Mouse (Mus musculus): ENCODE measurements around the gene Txlng.
"Not testable (repeated sequence)": the region's sequence is repeated elsewhere in the genome, so short reads cannot be mapped to it uniquely, and the experiment has no call there.

Gene Txlng

DNA sequence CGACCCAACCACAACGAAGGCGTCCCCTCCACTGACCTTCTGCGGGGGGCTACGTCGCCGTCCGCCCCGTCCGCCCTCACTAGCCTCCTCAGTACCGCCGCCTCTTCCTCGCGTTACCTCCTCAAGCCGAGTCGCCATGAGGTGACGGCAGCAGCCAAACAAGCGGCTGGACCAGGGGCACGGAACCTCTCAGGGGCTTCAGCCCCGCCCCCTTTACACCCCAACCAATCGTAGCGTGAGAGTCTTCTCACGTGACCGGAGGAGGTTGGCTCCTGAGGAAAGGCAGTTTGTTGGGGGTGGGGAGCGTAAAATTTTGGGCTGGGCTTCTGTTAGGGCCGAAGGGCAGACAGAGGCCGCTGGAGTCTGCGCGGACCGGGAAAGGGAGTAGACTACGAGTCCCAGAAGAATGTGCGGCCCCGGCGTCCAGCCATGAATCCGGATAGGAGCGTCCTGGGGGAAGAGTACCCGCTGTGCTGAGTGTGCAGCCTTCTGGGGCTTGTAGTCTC is at the start of gene Txlng:
Gene Txlng (minus strand): TSS at position 252 of the 506 bp plus-strand sequence.
- peak; percentile 96 for DNase-seq (ENCODE audit: low spot score)

DNA sequence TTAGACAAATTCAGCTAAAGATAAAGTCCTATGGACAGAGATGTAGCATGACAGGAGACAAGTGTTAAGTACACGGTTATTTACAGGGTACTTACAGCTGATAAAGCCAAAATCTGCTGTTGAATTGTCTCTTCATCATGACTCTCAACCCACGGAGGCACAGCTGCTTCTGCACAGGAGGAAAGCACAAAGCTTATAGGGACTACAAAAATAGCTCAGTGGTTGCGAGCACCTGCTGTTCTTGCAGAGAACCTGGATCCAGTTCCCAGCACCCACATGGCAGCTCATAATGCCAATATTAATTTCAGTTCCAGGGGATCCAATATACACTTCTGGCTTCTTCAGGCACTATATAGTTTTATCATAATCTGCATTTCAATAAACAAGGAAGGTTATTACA is 49.0 kb upstream of the Txlng start:
- no peak for DNase-seq (ENCODE audit: low spot score)

DNA sequence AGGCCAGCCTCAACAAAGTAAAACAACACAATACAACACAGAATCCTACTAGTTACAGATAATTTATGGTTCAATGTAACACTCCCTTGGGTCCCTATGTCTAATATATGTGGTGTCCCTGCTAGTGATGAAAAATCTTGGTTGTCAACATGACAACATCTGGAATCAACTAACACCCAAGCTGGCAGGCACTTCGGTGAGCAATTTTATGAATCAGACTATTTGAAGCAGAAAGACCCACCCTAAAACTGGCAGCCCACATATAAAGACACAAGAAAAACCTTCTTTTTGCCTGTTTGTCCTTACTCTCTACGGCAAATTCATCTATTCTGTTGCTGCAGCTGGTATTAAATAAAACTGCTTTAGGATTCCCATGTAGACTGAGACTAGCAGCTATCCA is 44.5 kb upstream of the Txlng start:
- no peak for DNase-seq (ENCODE audit: low spot score)

DNA sequence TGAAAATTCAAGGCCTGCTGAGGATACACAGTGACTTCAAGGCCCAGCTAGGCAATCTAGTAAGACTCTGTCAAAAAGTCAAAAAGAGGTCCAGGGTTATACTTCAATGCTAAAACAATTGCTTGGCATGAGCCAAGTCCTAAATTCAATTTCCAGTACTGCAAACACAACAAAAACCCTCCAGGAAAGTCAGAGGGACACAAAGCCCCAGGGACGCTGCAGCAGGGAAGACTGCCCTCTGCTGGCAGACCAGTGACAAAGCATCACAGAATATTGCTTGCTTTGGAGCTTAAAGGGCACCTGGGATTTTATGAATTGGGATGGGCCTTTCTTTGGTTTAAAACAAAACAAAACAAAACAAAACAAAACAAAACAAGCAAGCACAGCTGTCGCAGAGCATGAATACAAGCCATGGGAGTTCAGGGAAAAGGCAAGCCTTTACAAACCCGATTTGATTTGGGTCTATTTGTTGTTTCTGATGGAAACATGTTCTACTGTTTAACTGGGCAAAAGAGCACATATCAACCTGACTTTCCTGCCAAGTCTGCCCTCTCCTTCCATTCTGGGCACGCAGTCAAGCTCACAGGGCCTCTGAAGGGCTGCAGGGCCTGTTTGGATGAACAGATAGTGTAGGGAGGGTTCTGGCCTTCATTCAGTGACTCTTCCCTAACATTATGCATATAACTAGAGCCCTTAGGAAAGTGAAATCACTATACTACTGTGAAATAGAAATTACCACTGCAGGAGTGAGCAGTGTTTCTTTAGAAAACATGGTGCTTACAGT is 42.7 kb upstream of the Txlng start:
- DNase-seq (ENCODE audit: low spot score) = peak; percentile 26

DNA sequence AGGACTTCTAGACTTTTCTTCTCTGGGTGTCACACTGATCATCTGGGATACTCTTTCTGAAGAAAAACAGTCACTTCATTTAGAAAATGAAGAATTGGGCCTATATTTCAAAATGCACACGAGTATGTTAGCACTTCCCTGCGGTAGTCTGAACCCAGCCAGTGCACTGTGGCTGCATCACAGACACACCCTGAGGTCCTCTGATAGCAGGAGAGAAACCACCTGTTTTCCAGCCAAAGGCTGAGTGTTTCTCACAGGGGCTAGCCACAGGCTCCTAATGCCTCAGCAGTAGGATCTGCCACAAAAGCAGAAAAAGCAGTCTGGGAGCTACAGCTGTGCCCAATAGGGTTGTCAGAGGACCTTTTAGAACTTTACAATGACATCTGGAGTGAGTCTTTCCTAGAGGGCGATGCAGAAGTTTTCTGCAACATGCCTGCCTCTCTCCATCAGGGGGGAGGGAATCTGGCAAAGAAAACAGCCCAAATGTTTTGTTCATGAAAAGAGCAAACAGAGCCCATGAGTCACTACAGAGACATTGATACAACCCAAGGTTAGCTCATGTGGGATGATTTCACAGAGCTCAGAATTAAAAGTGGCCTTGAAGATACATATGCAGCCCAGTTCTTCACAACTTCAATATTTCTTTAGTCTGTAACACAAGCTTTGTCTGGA is 39.2 kb upstream of the Txlng start:
- DNase-seq (ENCODE audit: low spot score) = no peak

DNA sequence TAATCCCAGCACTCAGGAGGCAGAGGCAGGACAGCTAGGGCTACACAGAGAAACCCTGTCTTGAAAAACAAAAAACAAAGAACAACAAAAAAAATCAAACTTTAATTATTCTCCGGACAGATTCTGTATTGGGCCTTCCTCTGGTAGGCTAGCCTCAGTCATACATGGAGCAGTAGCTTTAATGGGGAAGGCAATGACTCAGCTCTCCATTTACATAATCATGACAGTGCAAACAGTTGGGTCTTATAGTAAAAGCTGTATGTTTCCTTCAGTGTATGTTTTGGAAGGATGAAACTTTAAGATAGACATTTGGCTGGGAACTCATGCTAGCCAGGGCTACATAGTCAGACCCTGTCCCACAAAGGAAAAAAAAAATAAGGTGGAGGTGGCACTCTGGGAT is 19.4 kb upstream of the Txlng start:
- no peak for DNase-seq (ENCODE audit: low spot score)

DNA sequence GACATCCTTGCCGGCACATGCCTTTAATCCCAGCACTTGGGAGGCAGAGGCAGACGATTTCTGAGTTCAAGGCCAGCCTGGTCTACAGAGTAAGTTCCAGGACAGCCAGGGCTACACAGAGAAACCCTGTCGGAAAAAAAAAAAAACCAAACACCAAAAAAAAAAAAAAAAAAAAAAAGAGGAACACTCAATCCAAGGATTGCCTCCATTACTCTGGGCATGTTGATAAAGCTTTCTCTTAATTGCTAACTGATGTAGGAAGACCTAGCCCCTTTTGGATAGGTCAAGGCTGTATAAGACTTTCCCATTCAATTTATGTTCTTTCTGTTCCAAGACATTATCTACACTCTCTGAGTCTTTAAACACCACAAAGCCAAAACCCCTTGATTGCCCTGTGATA is 16.3 kb upstream of the Txlng start:
- DNase-seq (ENCODE audit: low spot score) = no peak

DNA sequence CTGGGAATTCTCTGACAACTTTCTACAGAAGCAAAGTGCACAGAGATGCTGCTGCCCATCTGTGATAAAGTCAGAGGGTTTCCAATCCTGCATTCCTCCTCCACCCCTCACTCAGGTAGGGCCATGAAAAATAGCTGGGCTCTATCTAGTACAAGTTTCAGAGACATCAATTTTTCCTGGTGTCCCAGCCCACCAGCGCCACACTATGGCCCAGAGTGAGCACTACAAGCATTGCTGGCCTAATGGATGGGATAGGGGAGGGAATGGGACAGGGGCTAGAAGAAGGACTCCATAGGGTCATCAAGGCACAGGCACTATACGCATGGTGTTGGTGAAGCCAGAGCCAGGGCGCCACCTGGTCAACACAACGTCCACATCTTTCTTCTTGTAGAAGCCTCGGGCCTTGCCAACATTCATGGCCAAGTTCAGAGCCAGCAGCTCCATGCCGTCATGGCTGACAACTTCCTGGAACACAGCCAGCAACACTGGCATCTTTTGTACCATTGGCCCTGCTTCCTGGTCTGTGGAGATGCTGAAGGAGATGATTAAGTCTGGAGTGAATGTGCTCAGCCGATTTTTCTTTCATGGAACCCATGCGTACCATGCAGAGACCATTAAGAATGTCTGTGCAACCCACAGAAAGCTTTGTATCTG is 15.3 kb upstream of the Txlng start:
- no peak for DNase-seq (ENCODE audit: low spot score)

DNA sequence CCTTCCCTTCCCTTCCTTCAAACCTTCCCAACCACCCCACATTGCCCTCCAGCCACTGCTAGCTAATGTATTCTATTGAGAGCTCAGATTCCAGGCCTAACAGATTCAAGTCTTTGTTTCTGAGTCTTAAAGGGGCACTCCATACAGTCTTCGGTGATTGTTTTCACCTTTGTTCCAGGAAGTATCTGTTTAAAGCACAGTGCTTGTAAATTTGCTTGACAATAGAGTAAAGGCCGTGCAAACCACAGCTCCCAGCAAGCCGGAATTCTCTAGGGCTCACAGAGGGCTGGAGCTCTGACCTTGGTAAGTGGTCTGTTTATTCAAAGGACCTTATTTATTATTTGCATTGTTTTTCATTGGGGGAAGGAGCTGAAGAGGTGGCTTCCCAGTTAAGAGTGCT is 2.8 kb upstream of the Txlng start:
- DNase-seq (ENCODE audit: low spot score) = peak; percentile 5

DNA sequence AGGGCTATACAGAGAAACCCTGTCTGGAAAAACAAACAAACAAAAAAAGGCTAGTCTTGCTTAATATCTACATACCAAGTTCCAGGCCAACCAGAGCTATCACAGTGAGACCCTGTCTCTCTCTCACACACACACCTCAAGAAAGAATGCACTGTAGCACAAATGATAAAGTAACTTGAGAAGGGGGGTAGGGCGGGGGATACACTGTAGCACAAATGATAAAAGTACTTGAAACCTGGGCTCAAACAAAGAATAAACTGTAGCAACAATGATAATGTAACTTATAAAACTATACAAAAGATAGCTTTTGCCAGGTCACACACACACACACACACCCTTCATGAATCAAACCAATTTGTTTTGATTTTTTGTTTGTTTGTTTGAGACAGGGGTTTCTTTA is 2.3 kb upstream of the Txlng start:
- DNase-seq (ENCODE audit: low spot score) = no peak

DNA sequence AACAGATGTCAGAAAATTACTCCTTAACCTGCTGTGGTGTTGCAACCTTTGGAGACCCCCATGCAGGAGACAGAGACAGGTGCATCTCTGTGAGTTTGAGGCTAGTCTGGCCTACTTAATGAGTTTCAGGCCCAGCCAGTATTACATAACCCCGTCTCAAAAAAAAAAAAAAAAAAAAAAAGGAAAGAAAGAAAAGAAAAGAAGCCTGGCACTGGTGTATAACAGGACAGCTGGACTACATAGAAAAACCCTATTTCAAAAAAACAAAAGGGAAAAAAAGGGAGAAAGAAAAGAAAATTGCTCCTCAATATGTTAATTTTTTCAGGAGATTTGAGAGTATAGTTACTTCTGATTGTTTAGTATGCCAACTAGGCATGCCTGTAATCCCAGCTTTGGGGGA is 1.8 kb upstream of the Txlng start:
- no peak for DNase-seq (ENCODE audit: low spot score)

DNA sequence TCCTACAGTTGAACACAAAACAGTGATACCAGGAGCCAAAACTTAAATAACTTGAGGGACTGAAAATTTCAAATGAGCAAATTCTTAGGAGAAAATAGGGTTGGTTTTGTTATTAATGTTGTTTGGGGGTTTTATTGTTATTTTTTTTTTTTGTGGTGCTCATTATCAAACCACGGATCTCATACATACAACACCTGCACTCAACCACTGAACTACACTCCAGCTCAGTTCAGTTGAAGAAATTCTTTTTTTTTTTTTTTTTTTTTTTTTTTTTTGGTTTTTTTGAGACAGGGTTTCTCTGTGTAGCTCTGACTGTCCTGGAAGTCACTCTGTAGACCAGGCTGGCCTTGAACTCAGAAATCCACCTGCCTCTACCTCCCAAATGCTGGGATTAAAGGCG is 1.1 kb upstream of the Txlng start:
- DNase-seq (ENCODE audit: low spot score) = not testable (repeated sequence)

DNA sequence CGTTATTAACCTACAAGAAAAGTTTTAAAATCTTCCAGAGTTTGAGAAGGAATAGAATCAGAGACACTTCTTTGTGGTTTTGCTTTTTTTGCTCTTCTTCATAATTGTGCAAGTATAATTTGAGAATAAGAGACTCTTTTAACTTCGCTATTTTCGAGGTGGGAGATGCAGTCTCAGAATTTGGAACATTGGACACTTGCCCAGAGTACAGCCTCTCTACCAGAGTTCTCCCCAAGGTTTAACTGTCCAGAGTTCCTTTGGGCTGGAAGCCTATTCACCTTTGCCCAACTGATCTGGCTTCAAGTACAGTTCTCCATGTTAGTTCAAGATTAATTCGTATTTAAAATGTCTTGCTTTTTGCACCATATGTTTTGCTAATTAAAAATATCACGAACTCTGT is 487 bp upstream of the Txlng start:
- no peak for DNase-seq (ENCODE audit: low spot score)

DNA sequence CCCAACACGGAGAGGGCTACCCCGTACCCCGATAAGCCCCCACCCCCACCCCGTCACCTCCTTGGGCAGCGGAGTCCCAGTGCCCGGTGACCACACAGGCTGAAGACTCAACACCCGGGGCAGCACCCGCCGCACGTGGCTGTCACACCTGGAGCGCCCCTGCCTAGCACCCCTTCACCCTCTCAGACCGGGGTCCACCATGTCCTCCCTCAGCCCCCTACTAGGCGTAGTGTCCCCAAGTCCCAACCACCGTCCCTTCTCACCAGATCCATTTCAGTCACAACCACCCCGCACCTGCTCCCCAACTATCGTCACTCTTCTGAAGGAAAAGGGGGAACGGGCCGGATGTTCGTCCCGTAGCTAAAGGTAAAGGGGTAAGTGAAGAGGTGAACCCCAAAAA is 471 bp downstream of the Txlng start:
- no peak for DNase-seq (ENCODE audit: low spot score)

DNA sequence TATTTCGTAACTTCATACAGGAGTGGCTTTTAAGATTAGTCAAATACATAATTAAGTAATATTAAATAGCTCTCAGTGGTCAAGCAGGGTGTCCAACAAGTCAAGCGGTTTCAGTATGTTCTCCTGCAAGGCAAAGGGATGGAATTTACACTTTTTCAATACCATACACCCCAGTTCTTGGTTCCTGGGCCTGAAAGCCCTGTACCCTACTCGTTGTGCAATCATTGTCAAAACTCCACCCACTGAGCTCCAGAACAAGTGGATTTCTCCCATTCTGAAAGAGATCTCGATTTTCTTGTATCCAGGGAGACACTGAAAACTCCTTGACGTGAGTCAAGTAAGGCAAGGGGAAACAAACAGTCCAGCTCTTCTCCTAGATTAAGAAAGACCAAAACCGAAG is 1.2 kb downstream of the Txlng start:
- DNase-seq (ENCODE audit: low spot score) = peak; percentile 6

DNA sequence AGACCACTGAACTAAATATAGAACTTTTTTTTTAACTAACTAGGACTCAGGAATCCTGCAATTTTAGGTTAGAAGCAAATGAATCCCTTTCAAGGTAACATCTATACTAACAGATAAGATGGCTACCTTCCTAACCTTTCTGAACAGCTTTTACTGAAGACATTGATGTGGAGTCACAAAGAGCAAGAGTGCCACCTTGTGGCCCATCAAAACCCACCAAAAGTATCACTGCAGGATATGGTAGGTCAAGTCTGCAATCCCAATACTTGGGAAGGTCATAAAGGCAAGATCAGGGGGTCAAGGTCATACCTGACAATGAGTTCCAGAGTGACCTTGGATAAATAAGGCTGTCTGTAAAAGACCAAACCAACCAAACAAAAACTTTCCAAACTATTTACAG is 28.9 kb downstream of the Txlng start:
- peak; percentile 57 for DNase-seq (ENCODE audit: low spot score)

DNA sequence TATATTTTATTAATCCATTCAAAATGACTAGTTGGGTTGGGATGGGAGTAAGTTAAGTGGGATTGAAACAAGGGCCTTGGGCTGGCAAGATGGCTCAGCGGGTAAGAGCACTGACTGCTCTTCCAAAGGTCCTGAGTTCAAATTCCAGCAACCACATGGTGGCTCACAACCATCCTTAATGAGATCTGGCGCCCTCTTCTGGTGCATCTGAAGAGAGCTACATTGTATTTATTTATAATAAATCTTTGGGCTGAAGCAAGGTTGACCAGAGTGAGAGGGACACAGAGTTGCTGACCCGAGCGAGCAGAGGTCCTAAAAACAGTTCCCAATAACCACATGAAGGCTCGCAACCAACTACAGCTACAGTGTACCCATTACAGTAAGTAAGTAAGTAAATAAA is 37.9 kb downstream of the Txlng start:
- DNase-seq (ENCODE audit: low spot score) = not testable (repeated sequence)

DNA sequence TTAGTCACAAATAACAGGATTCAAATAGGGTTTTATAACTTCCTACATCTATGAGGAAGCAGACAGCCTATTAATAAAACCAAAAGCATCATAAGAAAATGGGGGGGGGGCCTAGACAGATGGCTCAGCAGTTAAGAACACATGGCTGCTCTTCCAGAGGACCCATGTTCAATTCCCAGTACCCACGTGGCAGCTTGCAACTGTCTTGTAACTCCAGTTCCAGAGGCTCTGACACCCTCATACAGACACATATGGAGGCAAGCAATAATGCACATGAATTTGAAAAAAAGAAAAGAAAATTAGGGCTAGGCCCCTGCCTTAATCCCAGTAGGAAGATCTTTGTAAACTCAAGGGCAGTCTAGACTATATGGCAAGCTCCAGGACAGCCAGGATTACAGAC is 40.9 kb downstream of the Txlng start:
- no peak for DNase-seq (ENCODE audit: low spot score)

DNA sequence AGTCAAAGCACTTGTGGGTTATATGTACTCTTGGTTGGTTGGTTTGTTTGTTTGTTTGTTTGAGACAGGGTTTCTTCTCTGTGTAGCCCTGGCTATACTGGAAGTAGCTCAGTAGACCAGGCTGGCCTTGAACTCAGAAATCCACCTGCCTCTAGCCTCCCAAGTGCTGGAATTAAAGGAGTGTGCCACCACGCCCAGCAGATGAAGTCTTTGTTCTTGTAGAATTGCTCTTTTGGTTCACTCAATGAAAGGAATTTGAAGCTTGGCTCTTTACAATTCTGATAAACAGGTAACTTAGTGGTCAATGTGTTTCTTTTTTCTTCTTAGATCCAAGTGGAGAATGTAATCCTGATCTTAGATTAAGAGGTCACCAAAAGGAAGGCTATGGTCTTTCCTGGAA is 58.5 kb downstream of the Txlng start:
- no peak for DNase-seq (ENCODE audit: low spot score)

DNA sequence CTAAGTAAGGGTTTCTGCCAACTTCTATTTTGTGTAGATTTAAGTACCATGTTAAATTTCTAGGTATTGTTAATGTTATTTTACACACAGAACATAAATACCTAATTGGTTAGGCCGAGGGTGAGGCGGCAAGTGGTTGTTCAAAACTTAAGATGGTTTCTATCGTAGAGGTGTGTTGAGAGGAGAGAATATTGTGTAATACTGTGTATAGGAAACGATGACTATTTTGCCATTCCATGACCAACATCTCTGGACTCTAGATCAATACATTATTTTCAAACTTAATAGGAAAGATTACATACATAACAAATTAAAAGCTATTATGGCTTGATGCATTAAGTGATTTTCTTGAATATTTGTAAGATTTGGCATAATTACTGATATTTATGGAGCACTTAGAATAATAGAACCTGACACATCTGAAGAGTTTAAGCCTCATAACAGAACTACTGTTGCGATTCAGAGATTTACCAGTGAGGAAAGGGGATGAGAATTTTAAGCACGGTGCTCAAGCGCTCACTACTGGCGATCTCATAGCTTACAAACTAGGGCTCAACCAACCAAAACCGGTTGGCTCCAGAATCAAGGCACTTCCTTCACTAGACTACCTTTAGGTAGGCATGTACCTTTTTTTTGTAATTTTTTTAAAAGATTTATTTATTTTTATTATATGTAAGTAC is 67.4 kb downstream of the Txlng start:
- no peak for DNase-seq (ENCODE audit: low spot score)

DNA sequence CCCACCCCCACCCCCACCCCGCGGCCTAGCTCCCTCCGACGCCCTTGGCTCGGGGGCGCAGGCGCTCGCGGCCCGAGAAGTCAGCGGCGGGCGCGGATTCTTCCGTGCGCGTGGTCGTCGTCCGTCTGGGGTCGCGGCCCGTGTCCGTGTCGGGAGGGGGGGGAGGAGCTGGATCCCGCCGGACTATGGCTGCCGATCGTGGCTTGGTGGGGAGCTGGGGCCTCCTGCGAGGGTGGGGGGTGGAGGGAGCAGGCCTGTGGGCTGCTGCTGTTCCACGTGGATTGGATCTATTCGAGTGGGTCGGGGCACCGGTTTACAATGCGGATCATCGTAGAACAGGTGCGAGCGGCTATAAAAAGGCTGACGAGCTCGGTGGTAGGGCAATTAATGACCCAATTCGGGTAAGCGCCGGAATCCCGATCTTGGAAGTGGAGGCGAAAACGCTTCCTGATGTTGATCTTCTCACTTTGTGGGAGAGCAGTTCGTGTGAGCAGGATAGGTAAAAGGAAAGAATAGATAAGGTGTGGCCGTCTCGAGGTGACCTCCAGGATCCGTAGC is 68.2 kb downstream of the Txlng start:
- DNase-seq (ENCODE audit: low spot score) = peak; percentile 26

All from MN1 (cell line).